Mouse (Mus musculus): ENCODE measurements at regions not wholly inside any gene's neighbourhood (a gene's known extent, or its start where the extent isn't known, plus 50 kb on each side); places are given as distances from the start of the nearest gene placed in this dataset.

DNA sequence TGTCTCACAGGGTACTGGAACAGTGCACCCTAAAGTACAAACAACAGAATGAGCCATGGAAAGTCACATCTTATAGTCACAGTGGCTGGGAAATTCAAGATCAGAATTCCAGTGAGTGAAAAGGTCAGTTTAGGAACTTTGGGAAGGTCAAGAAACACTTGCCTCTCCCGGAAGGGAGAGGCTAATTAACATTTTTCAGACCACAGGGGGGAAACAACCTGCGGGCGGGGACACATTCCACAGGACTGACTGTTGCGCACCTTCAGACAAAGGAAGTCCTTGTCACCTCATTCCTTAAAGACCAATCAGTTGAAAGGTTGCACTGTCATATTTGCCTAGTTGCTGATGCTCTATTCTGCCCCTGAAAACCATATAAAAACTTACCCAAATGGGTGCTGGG, 189.9 kb downstream of the Zfp462 start:
- TF ChIP-seq CTCF (IDR thresholded peaks at IDR 0.05; ENCODE audit: extremely low read depth, insufficient read length, insufficient replicate concordance, low read depth, low read length) (no peak), POLR2A (IDR thresholded peaks at IDR 0.05; ENCODE audit: low read depth, low read length) (no peak)

Measured in small intestine, adult 2 months (tissue).